Mouse (Mus musculus) thymus, adult 2 months (tissue): ENCODE measurements around the gene Kiss1r. TPM values are rescaled to one million over a fixed set of nuclear protein-coding genes. Genes with fewer than 3 reads are reported as not detected.

Experiments
- DNase-seq: peaks from one replicate; pipeline ENCODE4 v3.0.0; 2021
- H3K27ac ChIP-seq: fragments of 200-500 bp; 2 replicates; pipeline ENCODE4 v1.5.1; 2012; ENCODE audit warnings: low read length, control low read depth; ENCODE audit not compliant: control insufficient read depth, insufficient read depth
- H3K27me3 ChIP-seq: fragments of 200-500 bp; 2 replicates; pipeline ENCODE4 v1.6.1; 2012; ENCODE audit warnings: mild to moderate bottlenecking, low read length, moderate library complexity, mixed read lengths; ENCODE audit not compliant: control insufficient read depth, insufficient read depth
- H3K36me3 ChIP-seq: fragments of 200-500 bp; 2 replicates; pipeline ENCODE4 v1.6.1; 2012; ENCODE audit warnings: mild to moderate bottlenecking, low read length, moderate library complexity; ENCODE audit not compliant: control insufficient read depth, insufficient read depth
- H3K4me1 ChIP-seq: fragments of 200-500 bp; replicated peaks from 2 replicates; pipeline ENCODE4 v1.6.1; 2012; ENCODE audit warnings: low read length; ENCODE audit not compliant: control insufficient read depth, insufficient read depth
- H3K4me3 ChIP-seq: fragments of 200-500 bp; 2 replicates; pipeline ENCODE4 v1.5.1; 2012; ENCODE audit warnings: mild to moderate bottlenecking, low read length, control low read depth, moderate library complexity; ENCODE audit not compliant: control insufficient read depth, insufficient read depth
- CTCF ChIP-seq: fragments of 200-500 bp; IDR thresholded peaks from 2 replicates; pipeline ENCODE4 v1.5.1; 2012; ENCODE audit warnings: mild to moderate bottlenecking, control low read depth, low read length, moderate library complexity, borderline replicate concordance; ENCODE audit not compliant: control insufficient read depth, poor library complexity, insufficient read depth; ENCODE audit errors: extremely low read depth
- POLR2A ChIP-seq: fragments of 200-500 bp; IDR thresholded peaks from 2 replicates; pipeline ENCODE4 v1.6.1; 2012; ENCODE audit warnings: mild to moderate bottlenecking, low read length, control low read depth, moderate library complexity; ENCODE audit not compliant: control insufficient read depth, poor library complexity, insufficient read depth; ENCODE audit errors: extremely low read depth
- WGBS: fragments of 180-500 bp; shearing (Covaris S2); methylation state at CpG from one replicate; pipeline ENCODE4 v1.1.7; 2018; 5-methylcytosine and 5-hydroxymethylcytosine counted together
- polyA plus RNA-seq: library from polyadenylated mRNA; depleted of rRNA; stranded (reverse); fragments of >200 nt; gene quantifications from 2 replicates; pipeline ENCODE4 v1.2.3, GENCODE M21; 2012; rRNA removed

Kiss1r gene
- polyA plus RNA-seq: 5.8 and 7.5 TPM in 2 replicates

GRCm38 (mm10) chr10:79916808-79917531 lies at the start of gene Kiss1r:
TSS of gene Kiss1r (plus strand) at chr10:79916971.
- WGBS: 2% methylated on average over 42 of the region's 42 CpGs
- DNase-seq: peak; percentile 90

DNA sequence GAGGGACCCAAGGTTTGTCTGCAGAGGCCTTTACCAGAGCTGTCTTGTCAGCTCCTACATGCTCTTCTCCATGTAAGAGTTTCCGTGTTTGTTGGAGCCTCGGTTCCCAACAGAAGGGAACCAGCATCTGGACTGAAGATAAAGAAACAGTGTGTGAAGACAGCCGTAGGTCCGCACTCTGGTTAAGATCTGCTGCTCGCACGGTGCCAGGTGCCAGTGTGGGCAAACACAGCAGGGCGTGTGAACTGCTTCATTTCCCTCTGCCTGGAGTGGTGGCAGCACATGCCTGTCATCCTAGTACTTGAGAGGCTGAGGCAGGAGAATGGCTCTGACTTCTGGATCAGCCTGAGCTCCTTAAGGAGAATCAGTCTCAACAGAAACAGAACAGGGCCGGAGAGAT lies 44.9 kb upstream of the Kiss1r start:
- DNase-seq: no peak
- peaks cover 16% of the 10 kb centered on the region for H3K4me1 ChIP-seq
- no peak overlapping the region for H3K4me3 ChIP-seq
- no peak overlapping the region for H3K27ac ChIP-seq
- peaks cover 8% of the 10 kb centered on the region; the same call in 1 of the 2 replicates for H3K27me3 ChIP-seq
- TF ChIP-seq CTCF (no peak), POLR2A (no peak)
- H3K36me3 ChIP-seq: no peaks in the 10 kb centered on the region
- 83% methylated on average over 8 of the region's 8 CpGs for WGBS

More at GRCm38 (mm10) chr10:79916808-79917531, at the start of gene Kiss1r:
- H3K4me1 ChIP-seq: peaks cover 36% of the 10 kb centered on the region
- peak within 1 kb of the TSS; percentile 30; the same call in 1 of the 2 replicates for H3K27ac ChIP-seq
- no peaks in the 10 kb centered on the region for H3K36me3 ChIP-seq
- TF ChIP-seq POLR2A (peak; percentile 82), CTCF (0 out of 2 replicates have a peak, but pooled peaks have one; percentile 15)
- H3K4me3 ChIP-seq: peak within 1 kb of the TSS; percentile 97
- no peaks in the 10 kb centered on the region; the same call in 1 of the 2 replicates for H3K27me3 ChIP-seq

DNA sequence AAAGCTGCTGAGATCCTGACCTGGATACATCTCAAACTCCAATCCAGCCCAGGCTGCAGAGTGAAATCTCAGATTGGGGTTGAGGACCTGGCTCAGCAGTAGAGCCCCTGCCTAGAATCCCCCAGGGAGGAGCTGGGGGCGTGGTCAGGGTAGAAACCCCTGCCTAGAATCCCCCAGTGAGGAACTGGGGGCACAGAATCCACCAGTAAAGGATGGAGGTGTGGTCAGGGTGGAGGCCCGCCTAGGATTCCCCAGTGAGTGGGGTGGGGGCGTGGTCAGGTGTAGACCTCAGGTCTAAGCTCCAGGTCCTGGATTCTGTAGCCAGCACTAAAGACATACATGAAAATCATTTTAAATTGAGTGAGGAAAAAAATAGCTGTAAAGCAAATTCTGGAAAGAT lies 43.9 kb upstream of the Kiss1r start:
- Histone ChIP-seq H3K4me1 (peaks cover 26% of the 10 kb centered on the region), H3K27ac (no peak overlapping the region), H3K36me3 (no peaks in the 10 kb centered on the region), H3K4me3 (no peak overlapping the region), H3K27me3 (peaks cover 8% of the 10 kb centered on the region; the same call in 1 of the 2 replicates)
- 71% methylated on average over 3 of the region's 3 CpGs for WGBS
- DNase-seq: no peak
- TF ChIP-seq POLR2A (no peak), CTCF (no peak)

DNA sequence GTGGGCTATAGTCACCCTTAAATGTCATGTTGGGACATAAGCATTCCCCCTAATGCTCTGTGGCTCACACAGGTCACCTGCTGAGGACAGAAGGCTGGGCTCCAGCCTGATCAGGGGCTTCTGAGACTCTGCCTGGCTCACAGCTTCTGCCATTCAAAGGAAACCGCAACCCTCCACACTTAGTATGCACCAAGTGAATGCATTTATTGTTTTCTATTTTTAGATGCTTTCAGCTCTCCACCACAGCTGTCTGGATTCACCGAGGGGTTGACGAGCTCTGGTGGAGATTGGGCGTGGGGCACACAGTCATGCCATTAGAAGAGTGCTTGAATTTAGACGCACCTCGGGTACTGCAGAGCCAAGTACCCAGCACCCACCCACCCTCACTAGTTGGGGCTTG lies 43.5 kb upstream of the Kiss1r start:
- Histone ChIP-seq H3K4me1 (peaks cover 28% of the 10 kb centered on the region), H3K27ac (no peak overlapping the region), H3K36me3 (no peaks in the 10 kb centered on the region), H3K27me3 (peaks cover 8% of the 10 kb centered on the region; the same call in 1 of the 2 replicates), H3K4me3 (no peak overlapping the region)
- DNase-seq: no peak
- TF ChIP-seq POLR2A: no peak
- TF ChIP-seq CTCF: no peak
- 10% methylated on average over 6 of the region's 6 CpGs for WGBS

GRCm38 (mm10) chr10:79873715-79874289 lies 43.0 kb upstream of the Kiss1r start:
- Histone ChIP-seq H3K4me1 (peaks cover 28% of the 10 kb centered on the region), H3K27me3 (peaks cover 8% of the 10 kb centered on the region; the same call in 1 of the 2 replicates), H3K4me3 (peak overlapping the region; percentile 37), H3K27ac (no peak overlapping the region), H3K36me3 (no peaks in the 10 kb centered on the region)
- TF ChIP-seq CTCF (no peak), POLR2A (no peak)
- DNase-seq: no peak
- 4% methylated on average over 26 of the region's 26 CpGs for WGBS

DNA sequence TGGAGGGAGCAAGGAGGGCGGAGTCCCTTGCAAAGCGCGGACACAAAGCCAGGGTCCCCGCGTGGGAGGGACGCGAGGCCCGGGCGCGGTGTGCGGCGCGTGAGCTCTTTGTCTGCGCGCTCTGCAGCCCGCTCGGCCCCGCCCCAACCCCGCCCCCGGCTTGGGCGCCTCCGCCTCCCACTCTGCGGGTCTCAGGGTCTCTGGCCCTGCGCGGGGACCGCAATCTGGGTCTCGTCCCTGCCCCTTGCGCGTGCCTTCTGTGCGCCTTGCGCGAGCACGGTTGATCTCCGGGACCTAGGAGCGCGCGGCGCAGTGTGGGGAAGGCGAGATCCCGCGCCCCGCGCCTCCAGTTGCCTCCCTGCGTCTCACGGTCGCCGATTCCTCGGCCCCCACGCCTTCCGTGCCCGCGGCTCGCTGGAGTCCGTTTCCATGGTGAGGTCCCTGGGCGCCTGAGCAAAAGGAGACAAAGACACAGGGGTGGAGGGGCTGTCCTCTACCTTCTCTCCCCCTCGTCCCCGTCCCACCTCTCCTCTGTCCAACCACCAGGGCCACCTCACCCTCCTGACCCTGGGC lies 42.4 kb upstream of the Kiss1r start, which contains the start of the genes Prtn3 and Plppr3:
TSS of gene Prtn3 (plus strand) at position 187 of the 573 bp plus-strand sequence.
TSS of gene Plppr3 (minus strand) at position 345 of the 573 bp plus-strand sequence.
- peaks cover 28% of the 10 kb centered on the region for H3K4me1 ChIP-seq
- H3K27me3 ChIP-seq: peaks cover 8% of the 10 kb centered on the region; the same call in 1 of the 2 replicates
- no peak for DNase-seq
- WGBS: 2% methylated on average over 56 of the region's 57 CpGs
- H3K4me3 ChIP-seq: peak within 1 kb of the TSS; percentile 37
- no peak for TF ChIP-seq POLR2A
- TF ChIP-seq CTCF: no peak
- no peaks in the 10 kb centered on the region for H3K36me3 ChIP-seq
- no peak within 1 kb of the TSS for H3K27ac ChIP-seq
